Mouse (Mus musculus) lung, postnatal 0 days (tissue): Measurements from ENCODE around the gene Smyd2. TPM values are rescaled to one million over a fixed set of nuclear protein-coding genes. Genes with fewer than 3 reads are reported as not detected.

Source experiments
- ATAC-seq: fragments of 200-750 bp; cut with Nextera tagmentation; 2 replicates; pipeline ENCODE4 v1.8.0; 2017; ENCODE audit warnings: moderate library complexity
- DNase-seq: peaks from one replicate; pipeline ENCODE4 v3.0.0-alpha.2; 2016; ENCODE audit warnings: low spot score
- H3K27ac ChIP-seq: fragments of 300-500 bp; sonication (generic); 2 replicates; pipeline ENCODE4 v1.5.1; 2014; ENCODE audit warnings: antibody characterized with exemption, mild to moderate bottlenecking, low read length, mixed read lengths
- H3K27me3 ChIP-seq: fragments of 300-500 bp; sonication (generic); replicated peaks from 2 replicates; pipeline ENCODE4 v1.6.1; 2014; ENCODE audit warnings: low read length, mixed read lengths; ENCODE audit not compliant: insufficient read depth
- H3K36me3 ChIP-seq: fragments of 300-500 bp; sonication (generic); 2 replicates; pipeline ENCODE4 v1.6.1; 2014; ENCODE audit warnings: low read length, mixed read lengths; ENCODE audit not compliant: insufficient read depth
- H3K4me1 ChIP-seq: fragments of 300-500 bp; sonication (generic); 2 replicates; pipeline ENCODE4 v1.6.1; 2014; ENCODE audit warnings: antibody characterized with exemption, low read depth, low read length, mixed read lengths; ENCODE audit not compliant: insufficient read depth
- H3K4me2 ChIP-seq: fragments of 300-500 bp; sonication (generic); replicated peaks from 2 replicates; pipeline ENCODE4 v1.6.1; 2014; ENCODE audit warnings: low read depth, mild to moderate bottlenecking, low read length, moderate library complexity, mixed read lengths
- H3K4me3 ChIP-seq: fragments of 300-500 bp; sonication (generic); 2 replicates; pipeline ENCODE4 v1.5.1; 2014; ENCODE audit warnings: low read depth, low read length
- H3K9ac ChIP-seq: fragments of 300-500 bp; sonication (generic); replicated peaks from 2 replicates; pipeline ENCODE4 v1.6.1; 2014; ENCODE audit warnings: low read depth, mild to moderate bottlenecking
- H3K9me3 ChIP-seq: fragments of 300-500 bp; sonication (generic); 2 replicates; pipeline ENCODE4 v1.6.1; 2016; ENCODE audit warnings: low read length, mixed read lengths
- CTCF ChIP-seq: IDR thresholded peaks from 2 replicates; pipeline ENCODE4 v1.5.1; 2016; ENCODE audit warnings: antibody characterized with exemption, mild to moderate bottlenecking
- EP300 ChIP-seq: IDR thresholded peaks from 2 replicates; pipeline ENCODE4 v1.6.1; 2016; ENCODE audit warnings: antibody characterized with exemption, mild to moderate bottlenecking, control low read depth
- WGBS: fragments of 180-500 bp; shearing (Covaris S2); extraction: QIAGEN DNeasy Blood & Tissue Kit; methylation state at CpG from one replicate; pipeline ENCODE4 v1.1.7; 2014; 5-methylcytosine and 5-hydroxymethylcytosine counted together
- polyA plus RNA-seq: library from polyadenylated mRNA; unstranded; fragments of >200 nt; fragmentation: Nextera tagmentation; extraction: Ambion mirVana; gene quantifications from 2 replicates; pipeline ENCODE4 v1.2.1, GENCODE M21; 2015

Gene Smyd2
- polyA plus RNA-seq, 1 experiment from 2014 or later: 35.9 TPM

- H3K27ac ChIP-seq: no peak overlapping the region
- DNase-seq (no peak), ATAC-seq (no peak)
- no peaks in the 10 kb centered on the region for H3K27me3 ChIP-seq
- H3K9ac ChIP-seq: no peak overlapping the region
- no peaks in the 10 kb centered on the region for H3K4me1 ChIP-seq
- WGBS: 61% methylated on average over 13 of the region's 13 CpGs
- TF ChIP-seq EP300 (no peak), CTCF (no peak)
- H3K9me3 ChIP-seq: no peaks in the 10 kb centered on the region
- H3K36me3 ChIP-seq: no peaks in the 10 kb centered on the region
- H3K4me3 ChIP-seq: no peak overlapping the region
- H3K4me2 ChIP-seq: no peak overlapping the region
Observed at GRCm38 (mm10) chr1:189834166-189834565, 88.0 kb downstream of the Smyd2 start.

- Histone ChIP-seq H3K4me2 (no peak overlapping the region), H3K36me3 (no peaks in the 10 kb centered on the region), H3K27ac (no peak overlapping the region), H3K4me1 (no peaks in the 10 kb centered on the region), H3K27me3 (no peaks in the 10 kb centered on the region), H3K4me3 (no peak overlapping the region), H3K9ac (no peak overlapping the region), H3K9me3 (no peaks in the 10 kb centered on the region)
- 66% methylated on average over 7 of the region's 7 CpGs for WGBS
- ATAC-seq: no peak
- TF ChIP-seq EP300 (no peak), CTCF (no peak)
- no peak for DNase-seq
Observed at GRCm38 (mm10) chr1:189833351-189833750, 88.8 kb downstream of the Smyd2 start.

GRCm38 (mm10) chr1:189830797-189831232 lies 91.3 kb downstream of the Smyd2 start:
- no peaks in the 10 kb centered on the region for H3K4me1 ChIP-seq
- 20% methylated on average over 12 of the region's 12 CpGs for WGBS
- H3K27ac ChIP-seq: no peak overlapping the region
- no peaks in the 10 kb centered on the region for H3K27me3 ChIP-seq
- no peak overlapping the region for H3K4me3 ChIP-seq
- TF ChIP-seq EP300 (no peak), CTCF (no peak)
- no peak overlapping the region for H3K4me2 ChIP-seq
- H3K36me3 ChIP-seq: no peaks in the 10 kb centered on the region
- no peak overlapping the region for H3K9ac ChIP-seq
- ATAC-seq: peak; percentile 38; the same call in 1 of the 2 replicates
- DNase-seq: peak; percentile 17
- H3K9me3 ChIP-seq: no peaks in the 10 kb centered on the region

Other genes starting within 250 kb of the Smyd2 start
- gene Cenpf, start 234.3 kb downstream of the Smyd2 start, polyA plus RNA-seq: 4.1 and 6.3 TPM in 2 replicates
- 4.9 and 5.2 TPM in 2 replicates for gene Ptpn14, start 194.1 kb downstream of the Smyd2 start, polyA plus RNA-seq
- 1.1 and 1.5 TPM in 2 replicates for gene Prox1, start 248.4 kb upstream of the Smyd2 start, polyA plus RNA-seq